Mouse (Mus musculus) olfactory bulb, adult 2 months (tissue): ENCODE results near the gene Sema6c.

Experiments
- CTCF ChIP-seq: fragments of 200-500 bp; IDR thresholded peaks from 2 replicates; pipeline ENCODE4 v1.5.1; 2012; ENCODE audit warnings: low read depth, mild to moderate bottlenecking, low read length, moderate library complexity; ENCODE audit not compliant: insufficient read depth
- POLR2A ChIP-seq: fragments of 200-500 bp; IDR thresholded peaks from 2 replicates; pipeline ENCODE4 v1.6.1; 2012; ENCODE audit warnings: mild to moderate bottlenecking, low read depth, low read length, moderate library complexity; ENCODE audit not compliant: insufficient read depth

DNA sequence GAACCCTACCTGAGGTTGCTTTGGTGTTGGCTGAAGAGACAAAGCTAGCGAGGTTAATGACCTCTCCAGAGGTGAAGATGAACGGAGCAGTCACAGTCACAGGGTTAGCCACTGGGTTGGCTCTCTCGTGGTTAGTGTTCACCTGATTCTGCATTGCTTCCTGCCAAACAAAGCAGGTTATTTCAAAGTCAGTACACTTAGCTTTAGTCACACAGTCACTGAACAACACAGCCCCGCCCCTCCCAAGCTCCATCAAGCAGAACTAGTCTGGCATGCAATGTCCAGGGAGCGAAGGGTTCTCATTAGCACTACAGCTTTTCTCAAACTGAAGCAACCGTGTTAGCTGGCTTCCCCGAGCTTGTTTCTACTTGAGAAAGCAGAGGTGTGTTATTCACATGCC lies 39.9 kb downstream of the Sema6c start:
- TF ChIP-seq POLR2A = no peak
- TF ChIP-seq CTCF = no peak
